Mouse (Mus musculus): ENCODE data around the gene Otog. TPM values are rescaled to one million over a fixed set of nuclear protein-coding genes. Genes with fewer than 3 reads are reported as not detected.

Gene Otog
- polyA plus RNA-seq (2012; ENCODE audit: low replicate concordance) = not detected in 2 replicates

DNA sequence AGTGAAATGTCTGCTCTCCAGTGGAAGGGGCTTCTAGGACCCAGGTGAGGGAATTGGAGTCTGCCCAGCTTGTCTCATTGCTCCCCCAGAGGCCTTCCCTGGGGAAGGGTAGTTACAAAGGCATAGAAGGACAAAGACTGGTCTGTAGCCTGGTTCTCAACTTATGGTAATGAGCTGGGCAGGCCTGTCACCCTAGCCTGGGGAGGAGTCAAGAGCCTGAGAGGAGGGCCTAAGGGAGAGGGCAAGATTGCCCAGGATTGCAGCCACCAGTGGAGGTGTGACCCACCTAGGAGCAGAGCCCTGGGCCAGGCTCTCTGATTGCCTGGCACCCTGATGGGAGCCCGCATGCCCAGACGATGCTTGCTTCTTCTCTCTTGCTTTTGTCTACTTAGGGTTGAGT, at the start of gene Otog:
Gene Otog (plus strand): TSS at position 292 of the 400 bp plus-strand sequence.

DNA sequence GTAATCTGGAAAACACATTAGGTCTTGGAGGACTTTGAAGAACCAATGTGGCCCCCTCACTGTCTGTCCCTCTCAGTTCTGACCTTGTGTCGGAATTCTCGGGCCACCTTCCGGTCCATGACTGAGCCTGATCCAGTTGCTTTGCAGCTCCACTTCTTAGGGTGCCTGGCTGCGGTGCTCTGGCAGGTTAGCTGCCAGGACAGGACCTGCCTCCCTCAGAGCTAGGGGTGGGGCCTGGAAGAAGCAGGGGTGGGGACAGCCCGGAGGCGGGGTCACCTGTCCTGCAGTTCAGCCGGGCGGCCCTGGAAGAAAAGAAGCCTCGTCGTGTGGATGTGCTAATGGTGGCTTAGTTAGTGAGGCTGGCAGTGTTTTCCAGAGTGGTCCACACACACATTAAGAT, 2.4 kb upstream of the Otog start, which contains the start of gene Ush1c:
Gene Ush1c (minus strand): TSS at position 158 of the 400 bp plus-strand sequence.

Other genes starting within 250 kb of the Otog start
- 0.03 TPM in 1 of 2 replicates, not detected in the other for gene Abcc6, start 210.7 kb upstream of the Otog start, polyA plus RNA-seq (2012; ENCODE audit: low replicate concordance)
- 106 and 111 TPM in 2 replicates for gene Nomo1, start 207.3 kb upstream of the Otog start, polyA plus RNA-seq (2012; ENCODE audit: low replicate concordance)
- gene Kcnj11, start 140.2 kb upstream of the Otog start, polyA plus RNA-seq (2012; ENCODE audit: low replicate concordance) = not detected in 2 replicates
- not detected in 2 replicates for gene Abcc8, start 61.0 kb upstream of the Otog start, polyA plus RNA-seq (2012; ENCODE audit: low replicate concordance)
- not detected in 2 replicates for gene Ush1c, start 2.5 kb upstream of the Otog start, polyA plus RNA-seq (2012; ENCODE audit: low replicate concordance)
- not detected in 2 replicates for gene Myod1, start 135.5 kb downstream of the Otog start, polyA plus RNA-seq (2012; ENCODE audit: low replicate concordance)
- 0.32 and 0.68 TPM in 2 replicates for gene Kcnc1, start 155.5 kb downstream of the Otog start, polyA plus RNA-seq (2012; ENCODE audit: low replicate concordance)